Mouse (Mus musculus): Measurements from ENCODE around the gene Tmem132d. TPM values are rescaled to one million over a fixed set of nuclear protein-coding genes. Genes with fewer than 3 reads are reported as not detected.

Tmem132d gene
- polyA plus RNA-seq, 1 experiment, result not detected

DNA sequence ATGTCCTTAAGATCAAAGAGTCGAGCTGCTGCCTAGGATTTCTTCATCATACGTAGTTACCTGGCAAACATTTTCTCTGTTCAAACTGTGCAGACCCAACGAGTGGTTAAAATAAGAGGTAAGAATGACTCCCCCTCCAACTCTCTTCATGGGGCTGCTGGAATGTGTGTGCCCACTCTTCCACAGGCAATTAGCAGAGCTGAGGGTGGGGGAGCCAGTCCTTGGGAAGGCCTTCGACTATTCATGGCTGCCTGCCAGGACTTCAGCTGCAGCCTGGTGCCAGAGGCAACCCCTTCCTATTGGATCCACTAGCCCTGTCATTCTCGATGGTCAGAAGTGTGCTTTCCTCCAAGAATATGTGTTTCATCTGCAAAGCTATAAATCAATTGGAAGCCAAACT is 2.8 kb upstream of the Tmem132d start:
- Histone ChIP-seq H3K4me3 (ENCODE audit: insufficient read depth, low read depth, low read length) (no peak overlapping the region), H3K27me3 (replicated peaks; ENCODE audit: control insufficient read depth, insufficient read depth, low read length) (no peaks in the 10 kb centered on the region), H3K36me3 (ENCODE audit: control insufficient read depth, insufficient read depth, low read length) (no peaks in the 10 kb centered on the region), H3K27ac (ENCODE audit: insufficient read depth, low read depth, low read length) (no peak overlapping the region), H3K4me1 (ENCODE audit: control insufficient read depth, insufficient read depth, low read length) (no peaks in the 10 kb centered on the region)
- WGBS, result 50% methylated on average over 5 of the region's 5 CpGs
- TF ChIP-seq CTCF (conservative IDR thresholded peaks at IDR 0.05; ENCODE audit: insufficient read depth, insufficient read length, low read depth, low read length) (no peak), POLR2A (IDR thresholded peaks at IDR 0.05; ENCODE audit: low read depth, low read length) (no peak)
- no peak for DNase-seq

DNA sequence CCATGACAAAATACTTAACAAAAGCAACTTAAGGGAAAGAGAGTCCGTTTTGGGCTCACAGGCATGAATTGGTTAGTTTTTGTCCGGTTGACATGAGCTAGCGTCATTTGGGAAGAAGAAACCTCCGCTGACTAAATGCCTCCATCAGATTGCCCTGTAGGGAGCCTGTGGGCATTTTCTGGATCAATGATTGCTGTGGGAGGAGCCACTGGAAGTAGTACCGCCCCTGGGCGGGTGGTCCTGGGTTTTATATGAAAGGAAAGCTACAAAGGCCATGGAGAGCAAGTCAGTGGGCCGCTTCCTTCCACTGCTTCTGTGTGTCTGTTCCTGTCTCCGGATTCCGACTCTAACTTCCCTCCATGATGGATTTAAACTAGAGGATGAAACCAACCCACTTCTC is 909 bp upstream of the Tmem132d start:
- Histone ChIP-seq H3K4me1 (ENCODE audit: control insufficient read depth, insufficient read depth, low read length) (no peaks in the 10 kb centered on the region), H3K27ac (ENCODE audit: insufficient read depth, low read depth, low read length) (no peak overlapping the region), H3K27me3 (replicated peaks; ENCODE audit: control insufficient read depth, insufficient read depth, low read length) (no peaks in the 10 kb centered on the region), H3K36me3 (ENCODE audit: control insufficient read depth, insufficient read depth, low read length) (no peaks in the 10 kb centered on the region), H3K4me3 (ENCODE audit: insufficient read depth, low read depth, low read length) (no peak overlapping the region)
- no peak for DNase-seq
- 44% methylated on average over 9 of the region's 9 CpGs for WGBS
- TF ChIP-seq POLR2A (IDR thresholded peaks at IDR 0.05; ENCODE audit: low read depth, low read length), result no peak
- TF ChIP-seq CTCF (conservative IDR thresholded peaks at IDR 0.05; ENCODE audit: insufficient read depth, insufficient read length, low read depth, low read length), result no peak

DNA sequence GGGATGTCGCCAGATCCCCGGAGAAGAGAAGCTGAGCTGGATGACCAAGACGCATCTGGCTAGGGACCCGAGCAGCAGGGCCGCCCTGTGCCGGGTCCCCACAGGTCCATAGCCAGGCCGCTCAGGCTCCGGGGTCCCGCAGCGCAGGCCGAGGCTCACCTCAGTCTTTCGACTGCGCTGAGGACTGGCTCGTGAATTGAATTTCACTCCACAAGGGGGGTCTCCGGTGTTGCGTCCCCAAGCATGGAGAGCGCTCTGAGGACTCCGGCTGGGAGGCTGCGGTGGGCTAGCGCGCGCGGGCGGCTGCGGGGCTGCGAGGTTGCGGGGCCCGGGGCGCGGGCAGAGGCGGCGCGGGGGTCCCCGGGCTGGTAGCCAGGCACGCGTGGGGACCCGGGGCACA is 455 bp downstream of the Tmem132d start:
- Histone ChIP-seq H3K4me1 (ENCODE audit: control insufficient read depth, insufficient read depth, low read length) (no peaks in the 10 kb centered on the region), H3K27me3 (replicated peaks; ENCODE audit: control insufficient read depth, insufficient read depth, low read length) (no peaks in the 10 kb centered on the region), H3K36me3 (ENCODE audit: control insufficient read depth, insufficient read depth, low read length) (no peaks in the 10 kb centered on the region), H3K4me3 (ENCODE audit: insufficient read depth, low read depth, low read length) (no peak overlapping the region), H3K27ac (ENCODE audit: insufficient read depth, low read depth, low read length) (no peak overlapping the region)
- no peak for DNase-seq
- TF ChIP-seq POLR2A (IDR thresholded peaks at IDR 0.05; ENCODE audit: low read depth, low read length) (no peak), CTCF (conservative IDR thresholded peaks at IDR 0.05; ENCODE audit: insufficient read depth, insufficient read length, low read depth, low read length) (no peak)
- 2% methylated on average over 37 of the region's 37 CpGs for WGBS

DNA sequence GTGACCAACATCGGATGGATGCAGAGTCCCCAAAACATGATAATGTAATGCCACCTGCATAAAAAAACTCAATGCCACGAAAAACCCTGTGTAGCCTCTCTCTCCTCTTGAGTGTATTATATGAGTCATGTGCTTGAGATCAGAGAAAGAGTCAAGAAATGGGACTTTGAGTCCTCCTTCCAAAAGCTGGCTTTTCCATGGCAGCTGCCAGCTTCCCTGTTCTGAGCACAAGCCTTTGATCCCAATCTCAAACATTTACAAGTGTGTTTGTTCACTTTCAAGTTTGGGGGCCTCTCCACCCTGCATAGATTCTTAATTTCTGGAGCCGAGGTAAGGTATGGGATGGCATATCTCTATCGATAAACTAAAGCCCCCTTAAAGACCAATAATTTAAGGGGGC is 8.2 kb downstream of the Tmem132d start:
- Histone ChIP-seq H3K4me3 (ENCODE audit: insufficient read depth, low read depth, low read length) (no peak overlapping the region), H3K27me3 (replicated peaks; ENCODE audit: control insufficient read depth, insufficient read depth, low read length) (peaks cover 1% of the 10 kb centered on the region; the same call in 1 of the 2 replicates), H3K4me1 (ENCODE audit: control insufficient read depth, insufficient read depth, low read length) (no peaks in the 10 kb centered on the region), H3K36me3 (ENCODE audit: control insufficient read depth, insufficient read depth, low read length) (no peaks in the 10 kb centered on the region), H3K27ac (ENCODE audit: insufficient read depth, low read depth, low read length) (no peak overlapping the region)
- 80% methylated on average over 4 of the region's 4 CpGs for WGBS
- DNase-seq, result no peak
- TF ChIP-seq CTCF (conservative IDR thresholded peaks at IDR 0.05; ENCODE audit: insufficient read depth, insufficient read length, low read depth, low read length), result no peak
- no peak for TF ChIP-seq POLR2A (IDR thresholded peaks at IDR 0.05; ENCODE audit: low read depth, low read length)

DNA sequence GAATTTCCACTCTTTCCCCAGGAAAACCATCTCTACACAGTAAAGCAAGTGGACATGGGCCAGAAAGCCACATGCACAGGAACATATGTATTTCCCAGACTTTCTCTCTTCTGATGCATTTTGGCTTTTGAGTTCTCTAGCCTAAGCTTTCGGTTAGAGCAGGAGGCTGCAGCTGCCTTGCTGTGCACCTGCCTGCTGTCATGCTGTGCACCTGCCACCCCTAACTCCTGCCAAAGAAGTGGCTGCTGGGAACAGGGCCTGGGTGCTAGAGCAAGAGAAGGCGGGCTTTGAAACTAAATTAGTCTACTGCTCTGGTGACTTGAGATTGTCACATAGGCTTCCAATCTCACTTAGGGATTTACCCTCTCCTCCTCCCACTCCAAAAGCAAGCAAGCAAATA is 8.7 kb downstream of the Tmem132d start:
- H3K4me3 ChIP-seq (ENCODE audit: insufficient read depth, low read depth, low read length), result no peak overlapping the region
- DNase-seq, result no peak
- peaks cover 1% of the 10 kb centered on the region; the same call in 1 of the 2 replicates for H3K27me3 ChIP-seq (replicated peaks; ENCODE audit: control insufficient read depth, insufficient read depth, low read length)
- no peaks in the 10 kb centered on the region for H3K4me1 ChIP-seq (ENCODE audit: control insufficient read depth, insufficient read depth, low read length)
- 83% methylated on average over 2 of the region's 2 CpGs for WGBS
- H3K27ac ChIP-seq (ENCODE audit: insufficient read depth, low read depth, low read length), result no peak overlapping the region
- H3K36me3 ChIP-seq (ENCODE audit: control insufficient read depth, insufficient read depth, low read length), result no peaks in the 10 kb centered on the region
- TF ChIP-seq POLR2A (IDR thresholded peaks at IDR 0.05; ENCODE audit: low read depth, low read length), result no peak
- TF ChIP-seq CTCF (conservative IDR thresholded peaks at IDR 0.05; ENCODE audit: insufficient read depth, insufficient read length, low read depth, low read length), result no peak

DNA sequence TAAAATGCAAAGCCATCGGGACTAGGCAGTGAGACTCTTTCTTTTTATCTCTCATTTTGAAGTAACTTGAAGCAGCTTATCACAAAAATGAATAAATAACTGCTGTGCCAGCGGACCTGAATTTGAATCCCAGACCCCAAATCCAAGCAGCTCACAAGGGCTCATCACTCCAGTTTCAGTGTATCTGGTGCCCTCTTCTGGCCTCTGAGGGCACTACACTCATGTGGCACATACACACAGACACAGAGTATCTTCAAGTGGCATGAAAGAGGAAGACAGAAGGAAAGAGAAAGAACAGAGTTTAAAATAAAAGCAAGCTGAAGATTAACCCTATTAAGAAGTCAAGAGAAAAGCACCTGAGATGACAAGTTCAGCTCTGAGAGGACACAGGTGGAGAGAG is 10.8 kb downstream of the Tmem132d start:
- Histone ChIP-seq H3K4me1 (ENCODE audit: control insufficient read depth, insufficient read depth, low read length) (no peaks in the 10 kb centered on the region), H3K27ac (ENCODE audit: insufficient read depth, low read depth, low read length) (no peak overlapping the region), H3K36me3 (ENCODE audit: control insufficient read depth, insufficient read depth, low read length) (no peaks in the 10 kb centered on the region), H3K27me3 (replicated peaks; ENCODE audit: control insufficient read depth, insufficient read depth, low read length) (peaks cover 1% of the 10 kb centered on the region; the same call in 1 of the 2 replicates), H3K4me3 (ENCODE audit: insufficient read depth, low read depth, low read length) (no peak overlapping the region)
- no peak for TF ChIP-seq POLR2A (IDR thresholded peaks at IDR 0.05; ENCODE audit: low read depth, low read length)
- no peak for TF ChIP-seq CTCF (conservative IDR thresholded peaks at IDR 0.05; ENCODE audit: insufficient read depth, insufficient read length, low read depth, low read length)
- no peak for DNase-seq
- 95% methylated on average over 2 of the region's 2 CpGs for WGBS

DNA sequence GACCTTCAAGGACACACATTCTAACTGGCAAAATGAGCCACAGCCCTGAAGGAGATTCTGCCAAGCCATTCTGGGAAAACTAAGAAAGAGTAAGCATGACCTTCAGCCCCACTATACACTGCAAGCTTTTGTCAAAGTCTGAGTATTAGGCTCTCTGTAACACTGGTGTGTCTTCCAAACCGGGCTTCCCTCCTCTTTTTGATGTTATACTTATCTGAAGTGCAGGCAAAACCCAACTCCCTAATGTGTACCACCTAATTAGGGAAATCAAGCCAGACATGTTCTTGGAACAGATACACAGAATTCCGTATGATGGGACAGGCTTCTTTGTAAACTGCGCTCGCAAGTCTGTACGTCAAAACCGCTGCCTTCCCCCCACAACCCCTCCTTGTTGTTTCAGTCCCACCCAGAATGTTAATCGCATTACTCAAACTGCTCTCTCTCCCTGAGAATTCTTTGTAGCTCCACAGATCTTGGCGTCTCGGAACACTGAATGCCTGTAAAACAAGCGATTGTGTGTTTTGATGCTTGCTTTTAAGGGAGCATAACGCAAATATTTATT is 14.6 kb downstream of the Tmem132d start:
- H3K27ac ChIP-seq (ENCODE audit: insufficient read depth, low read depth, low read length), result no peak overlapping the region
- H3K27me3 ChIP-seq (replicated peaks; ENCODE audit: control insufficient read depth, insufficient read depth, low read length), result no peaks in the 10 kb centered on the region
- no peaks in the 10 kb centered on the region for H3K4me1 ChIP-seq (ENCODE audit: control insufficient read depth, insufficient read depth, low read length)
- no peak for DNase-seq
- WGBS, result 56% methylated on average over 11 of the region's 11 CpGs
- no peak overlapping the region for H3K4me3 ChIP-seq (ENCODE audit: insufficient read depth, low read depth, low read length)
- no peaks in the 10 kb centered on the region for H3K36me3 ChIP-seq (ENCODE audit: control insufficient read depth, insufficient read depth, low read length)
- TF ChIP-seq CTCF (conservative IDR thresholded peaks at IDR 0.05; ENCODE audit: insufficient read depth, insufficient read length, low read depth, low read length) (no peak), POLR2A (IDR thresholded peaks at IDR 0.05; ENCODE audit: low read depth, low read length) (no peak)
